In the genomic region with DNA sequence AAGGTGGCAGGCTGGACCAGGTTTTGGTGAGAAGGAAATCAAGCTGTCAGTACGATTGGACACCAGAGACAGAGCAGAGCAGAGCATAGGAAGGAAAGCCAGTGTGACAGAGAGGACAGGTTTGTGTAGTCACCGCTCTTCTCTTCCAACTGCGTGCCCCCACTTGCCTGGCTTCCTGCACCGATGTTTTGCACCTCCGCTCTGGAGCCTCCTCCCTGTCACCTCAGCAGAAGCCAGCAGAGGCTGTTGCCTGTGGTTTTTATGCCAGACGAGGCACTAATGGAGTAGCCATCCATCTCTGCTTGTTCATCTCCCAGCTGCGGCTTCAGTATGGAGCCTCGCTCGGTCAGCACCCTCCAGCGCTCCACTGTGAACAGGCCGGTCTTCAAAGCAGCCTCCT, we compare ENCODE assay signal across 11 mouse cellular contexts. TPM values are rescaled to one million over a fixed set of nuclear protein-coding genes. Genes with fewer than 3 reads are reported as not detected.
DNase-seq lines count a peak whose midpoint lies in the region; ATAC-seq and TF ChIP-seq lines count a peak whose summit lies in the region.
"Had no signal": no experiment of that assay in that cellular context is flagged by ENCODE, and none has a peak within 500 bp of the region (broad histone marks: within the 10 kb centered on the region; RNA-seq: fewer than 3 reads in every experiment).

No protein-coding gene starts in this region.

- no peaks in the 10 kb centered on the region for H3K27me3 ChIP-seq in heart, embryonic 15.5 days
- no peaks in the 10 kb centered on the region for H3K27me3 ChIP-seq in ES-Bruce4 (ENCODE audit: control insufficient read depth, insufficient read depth, low read length, poor library complexity, severe bottlenecking)
- H3K27me3 ChIP-seq in embryonic facial prominence, embryonic 15.5 days: no peaks in the 10 kb centered on the region
- no peaks in the 10 kb centered on the region for H3K27me3 ChIP-seq in midbrain, embryonic 15.5 days (replicated peaks)

- peaks cover 16% of the 10 kb centered on the region; the same call in 1 of the 2 replicates for H3K36me3 ChIP-seq in heart, embryonic 15.5 days
- no peaks in the 10 kb centered on the region for H3K36me3 ChIP-seq in ES-Bruce4 (ENCODE audit: control insufficient read depth, insufficient read depth, low read length, poor library complexity, severe bottlenecking)
- H3K36me3 ChIP-seq in embryonic facial prominence, embryonic 15.5 days: peaks cover 12% of the 10 kb centered on the region
- no peaks in the 10 kb centered on the region for H3K36me3 ChIP-seq in midbrain, embryonic 15.5 days (replicated peaks)

- no peak for TF ChIP-seq CTCF in ES-Bruce4 (IDR thresholded peaks at IDR 0.05; ENCODE audit: low read depth, low read length)

- no peaks in the 10 kb centered on the region for H3K9me3 ChIP-seq in heart, embryonic 15.5 days (replicated peaks)
- H3K9me3 ChIP-seq in ES-Bruce4 (replicated peaks; ENCODE audit: control insufficient read depth, insufficient read depth, low read length, poor library complexity, severe bottlenecking): no peaks in the 10 kb centered on the region
- no peaks in the 10 kb centered on the region for H3K9me3 ChIP-seq in embryonic facial prominence, embryonic 15.5 days (replicated peaks)
- H3K9me3 ChIP-seq in midbrain, embryonic 15.5 days: no peaks in the 10 kb centered on the region
- H3K9me3 ChIP-seq: G1E had no signal

- ATAC-seq in heart, embryonic 15.5 days (replicated peaks; ENCODE audit: insufficient number of reproducible peaks, insufficient read depth, low FRiP score, low read depth): no peak
- ATAC-seq in embryonic facial prominence, embryonic 15.5 days (ENCODE audit: insufficient number of reproducible peaks, low FRiP score, low TSS enrichment, low read depth): 0 out of 2 replicates have a peak, but pooled peaks have one; percentile 5
- no peak for ATAC-seq in midbrain, embryonic 15.5 days (replicated peaks)

- DNase-seq in heart, postnatal 25 days (ENCODE audit: low spot score): no peak
- DNase-seq in gastrocnemius, postnatal 36 days: no peak
- DNase-seq in thymus, postnatal 10 days (ENCODE audit: low spot score in 2 of 2): no peak
- no peak for DNase-seq in thymus, postnatal 36 days
- DNase-seq: lung, embryonic 14.5 days had no signal

- 53% methylated on average over 11 of the region's 11 CpGs for WGBS in heart, embryonic 15.5 days
- WGBS in embryonic facial prominence, embryonic 15.5 days: 53% methylated on average over 11 of the region's 11 CpGs
- WGBS in midbrain, embryonic 15.5 days: 57% methylated on average over 11 of the region's 11 CpGs

- peaks cover 33% of the 10 kb centered on the region for H3K4me1 ChIP-seq in heart, embryonic 15.5 days (replicated peaks)
- peaks cover 3% of the 10 kb centered on the region for H3K4me1 ChIP-seq in ES-Bruce4 (ENCODE audit: control insufficient read depth, insufficient read depth, low read length)
- peaks cover 47% of the 10 kb centered on the region for H3K4me1 ChIP-seq in embryonic facial prominence, embryonic 15.5 days
- peaks cover 15% of the 10 kb centered on the region for H3K4me1 ChIP-seq in midbrain, embryonic 15.5 days

- intact Hi-C loops in heart, postnatal 25 days (cut with DNase I): no loop called here
- intact Hi-C loops in gastrocnemius, postnatal 36 days (cut with DNase I): no loop called here

- no peak for TF ChIP-seq EP300 in ES-Bruce4 (IDR thresholded peaks at IDR 0.05; ENCODE audit: insufficient read depth, low read depth, low read length)

- TF ChIP-seq POLR2A in ES-Bruce4 (IDR thresholded peaks at IDR 0.05; ENCODE audit: insufficient read depth, low read length): no peak

- H3K27ac ChIP-seq in heart, embryonic 15.5 days: no peak overlapping the region; the same call in 1 of the 2 replicates
- H3K27ac ChIP-seq in ES-Bruce4 (ENCODE audit: insufficient read depth, low read length): no peak overlapping the region
- H3K27ac ChIP-seq in embryonic facial prominence, embryonic 15.5 days (replicated peaks): peak overlapping the region; percentile 60
- H3K27ac ChIP-seq in midbrain, embryonic 15.5 days: no peak overlapping the region

- H3K4me2 ChIP-seq in heart, embryonic 15.5 days: peak overlapping the region; percentile 82
- H3K4me2 ChIP-seq in embryonic facial prominence, embryonic 15.5 days (replicated peaks): peak overlapping the region; percentile 46; the same call in 1 of the 2 replicates
- H3K4me2 ChIP-seq in midbrain, embryonic 15.5 days: peak overlapping the region; percentile 53; the same call in 1 of the 2 replicates

- H3K9ac ChIP-seq in heart, embryonic 15.5 days: no peak overlapping the region
- H3K9ac ChIP-seq in ES-Bruce4 (ENCODE audit: low read depth, poor library complexity, severe bottlenecking): 0 out of 2 replicates have a peak overlapping the region, but pooled peaks have one; percentile 70
- H3K9ac ChIP-seq in embryonic facial prominence, embryonic 15.5 days: no peak overlapping the region
- no peak overlapping the region for H3K9ac ChIP-seq in midbrain, embryonic 15.5 days

- peak overlapping the region; percentile 46 for H3K4me3 ChIP-seq in heart, embryonic 15.5 days
- H3K4me3 ChIP-seq in ES-Bruce4 (ENCODE audit: low read depth, low read length): peak overlapping the region; percentile 4; the same call in 1 of the 2 replicates
- H3K4me3 ChIP-seq in embryonic facial prominence, embryonic 15.5 days (replicated peaks): no peak overlapping the region
- H3K4me3 ChIP-seq in midbrain, embryonic 15.5 days: no peak overlapping the region

RNA-seq across cellular contexts. Expression of gene Rtkn, which starts 7.6 kb away (rescaled TPM):
- 19.3 and 26.2 TPM in 2 replicates for polyA plus RNA-seq in heart, embryonic 15.5 days (2015; fragmentation: Nextera tagmentation; extraction: Ambion mirVana)
- total RNA-seq in heart, postnatal 25 days (2021): 1 to 10 TPM; 2.8 to 5.4 TPM
- polyA plus RNA-seq in ES-Bruce4 (2011; ENCODE audit: insufficient read depth, insufficient read length, low read depth, missing spikeins): 10.4 and 10.5 TPM in 2 replicates
- 62.8 and 63.2 TPM in 2 replicates for polyA plus RNA-seq in embryonic facial prominence, embryonic 15.5 days (2015; fragmentation: Nextera tagmentation; extraction: Ambion mirVana)
- 10.9 and 15.3 TPM in 2 replicates for polyA plus RNA-seq in midbrain, embryonic 15.5 days (2015; fragmentation: Nextera tagmentation; extraction: Ambion mirVana)
- 10 to 100 TPM; 11.3 to 13.8 TPM for total RNA-seq in gastrocnemius, postnatal 36 days (2021)

RNA-seq across cellular contexts. Expression of gene Wdr54, which starts 13.3 kb away (rescaled TPM):
- 3.4 and 4.3 TPM in 2 replicates for polyA plus RNA-seq in heart, embryonic 15.5 days (2015; fragmentation: Nextera tagmentation; extraction: Ambion mirVana)
- 1 to 10 TPM; 1.0 to 2.3 TPM for total RNA-seq in heart, postnatal 25 days (2021)
- polyA plus RNA-seq in ES-Bruce4 (2011; ENCODE audit: insufficient read depth, insufficient read length, low read depth, missing spikeins): 7.3 and 7.9 TPM in 2 replicates
- polyA plus RNA-seq in embryonic facial prominence, embryonic 15.5 days (2015; fragmentation: Nextera tagmentation; extraction: Ambion mirVana): 7.9 and 12.0 TPM in 2 replicates
- 20.8 and 21.6 TPM in 2 replicates for polyA plus RNA-seq in midbrain, embryonic 15.5 days (2015; fragmentation: Nextera tagmentation; extraction: Ambion mirVana)
- total RNA-seq in gastrocnemius, postnatal 36 days (2021): 1 to 10 TPM in 1 of 2 experiments, under 1 TPM in 1; 0.92 to 1.3 TPM
- polyA plus RNA-seq: G1E had no signal

RNA-seq across cellular contexts. Expression of gene 1700003E16Rik, which starts 13.3 kb away (rescaled TPM):
- polyA plus RNA-seq in heart, embryonic 15.5 days (2015; fragmentation: Nextera tagmentation; extraction: Ambion mirVana): 0.91 and 1.6 TPM in 2 replicates
- under 1 TPM in 1 of 2 experiments, not detected in 1; 0.17 TPM for total RNA-seq in heart, postnatal 25 days (2021)
- not detected in 2 replicates for polyA plus RNA-seq in ES-Bruce4 (2011; ENCODE audit: insufficient read depth, insufficient read length, low read depth, missing spikeins)
- 10.3 and 17.2 TPM in 2 replicates for polyA plus RNA-seq in embryonic facial prominence, embryonic 15.5 days (2015; fragmentation: Nextera tagmentation; extraction: Ambion mirVana)
- polyA plus RNA-seq in midbrain, embryonic 15.5 days (2015; fragmentation: Nextera tagmentation; extraction: Ambion mirVana): 9.5 and 12.0 TPM in 2 replicates
- under 1 TPM in 1 of 2 experiments, not detected in 1; 0.13 TPM for total RNA-seq in gastrocnemius, postnatal 36 days (2021)
- total RNA-seq: gastrocnemius, postnatal 4 days had no signal
- polyA plus RNA-seq: G1E had no signal

RNA-seq across cellular contexts. Expression of gene Ino80b, which starts 17.7 kb away (rescaled TPM):
- polyA plus RNA-seq in heart, embryonic 15.5 days (2015; fragmentation: Nextera tagmentation; extraction: Ambion mirVana): 7.4 and 9.2 TPM in 2 replicates
- 10 to 100 TPM in 1 of 2 experiments, 1 to 10 TPM in 1; 7.0 to 12.7 TPM for total RNA-seq in heart, postnatal 25 days (2021)
- polyA plus RNA-seq in ES-Bruce4 (2011; ENCODE audit: insufficient read depth, insufficient read length, low read depth, missing spikeins): 9.0 and 11.6 TPM in 2 replicates
- polyA plus RNA-seq in embryonic facial prominence, embryonic 15.5 days (2015; fragmentation: Nextera tagmentation; extraction: Ambion mirVana): 18.2 and 18.5 TPM in 2 replicates
- polyA plus RNA-seq in midbrain, embryonic 15.5 days (2015; fragmentation: Nextera tagmentation; extraction: Ambion mirVana): 13.6 and 15.1 TPM in 2 replicates
- 10 to 100 TPM; 14.3 to 14.5 TPM for total RNA-seq in gastrocnemius, postnatal 36 days (2021)

RNA-seq across cellular contexts. Expression of gene Wbp1, which starts 21.5 kb away (rescaled TPM):
- polyA plus RNA-seq in heart, embryonic 15.5 days (2015; fragmentation: Nextera tagmentation; extraction: Ambion mirVana): 81.9 and 99.5 TPM in 2 replicates
- total RNA-seq in heart, postnatal 25 days (2021): 10 to 100 TPM; 72.5 to 74.0 TPM
- 26.7 and 32.4 TPM in 2 replicates for polyA plus RNA-seq in ES-Bruce4 (2011; ENCODE audit: insufficient read depth, insufficient read length, low read depth, missing spikeins)
- polyA plus RNA-seq in embryonic facial prominence, embryonic 15.5 days (2015; fragmentation: Nextera tagmentation; extraction: Ambion mirVana): 109 and 113 TPM in 2 replicates
- polyA plus RNA-seq in midbrain, embryonic 15.5 days (2015; fragmentation: Nextera tagmentation; extraction: Ambion mirVana): 176 and 196 TPM in 2 replicates
- 10 to 100 TPM; 35.4 to 35.8 TPM for total RNA-seq in gastrocnemius, postnatal 36 days (2021)

Comparison
In these comparisons a context has a peak if more than half of its experiments do, and no peak if none do; other contexts are left out.
1. H3K4me3 ChIP-seq: peak in heart, embryonic 15.5 days (single experiment) and ES-Bruce4 (single experiment); none in embryonic facial prominence, embryonic 15.5 days (single experiment) and midbrain, embryonic 15.5 days (single experiment).
2. Peak in every context shown above with its lines, with median percentiles within 50 percentile points of each other: H3K4me2 ChIP-seq.